Mouse (Mus musculus): ENCODE data around the gene Shmt2. TPM values are rescaled to one million over a fixed set of nuclear protein-coding genes. Genes with fewer than 3 reads are reported as not detected.
A peak's percentile ranks its signal among the peaks of the same experiment; 100 is the strongest.

The Shmt2 gene
- 10 to 100 TPM; 20.3 to 23.0 (median 22.8) TPM for total RNA-seq (2022)

GRCm38 (mm10) chr10:127522088-127522581 lies at the start of gene Shmt2:
Shmt2 (minus strand) TSS chr10:127522444.
- DNase-seq (ENCODE audit: low spot score in 2 of 2), result peak; percentile 74 to 75

DNA sequence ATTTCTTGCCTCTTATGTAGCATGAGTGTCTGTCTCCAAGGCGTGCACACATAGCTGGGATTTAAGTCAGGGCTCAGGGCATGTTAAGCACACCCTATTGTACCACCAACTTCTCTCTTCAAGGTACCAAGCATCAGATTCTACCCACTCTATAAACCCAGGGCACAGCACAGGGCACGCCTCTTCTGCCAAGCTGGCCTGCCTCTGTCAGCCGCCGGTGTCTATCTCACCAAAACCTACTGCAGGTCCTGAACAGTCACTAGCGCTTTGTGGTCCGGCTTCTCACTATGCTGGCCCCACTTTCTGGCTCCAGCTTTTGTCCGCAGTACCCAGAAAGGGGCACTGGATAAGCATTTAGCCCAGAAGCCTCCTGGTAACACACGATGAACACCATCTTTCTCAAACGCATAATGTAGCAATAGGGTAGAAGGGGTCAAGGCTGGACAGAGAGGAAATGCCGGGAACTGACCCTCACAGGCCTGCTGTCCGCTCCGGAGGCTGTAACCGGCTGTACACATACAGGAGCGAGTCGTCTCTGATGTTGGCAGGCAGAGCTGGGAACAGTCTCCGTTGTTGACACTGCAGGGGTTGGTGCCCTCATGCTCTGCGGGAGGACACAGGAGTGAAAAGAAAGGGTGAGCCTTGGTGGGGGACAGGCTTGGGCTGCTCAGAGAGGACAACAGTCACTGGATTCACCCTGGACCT lies 48.8 kb upstream of the Shmt2 start:
- DNase-seq (ENCODE audit: low spot score in 2 of 2), result no peak

DNA sequence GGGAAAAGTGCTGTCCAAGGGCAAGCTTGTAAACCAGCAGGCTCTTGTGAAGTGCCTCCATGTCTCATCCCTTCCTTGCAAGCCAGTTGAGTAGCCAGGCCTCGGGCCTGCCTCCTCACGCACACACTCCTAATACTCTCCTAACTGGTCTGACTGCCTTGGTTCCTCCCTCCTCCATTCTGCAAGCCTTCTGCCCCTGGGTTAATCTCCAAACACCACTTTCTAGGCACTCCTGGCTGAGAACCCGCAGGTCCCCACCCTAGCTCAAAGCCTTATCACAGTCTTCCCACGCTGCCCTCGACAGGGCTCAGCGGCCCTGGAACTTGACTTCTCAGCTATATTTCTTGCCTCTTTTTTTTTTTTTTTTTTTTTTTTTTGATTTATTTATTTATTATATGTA lies 48.1 kb upstream of the Shmt2 start:
- DNase-seq (ENCODE audit: low spot score in 2 of 2), result no peak

DNA sequence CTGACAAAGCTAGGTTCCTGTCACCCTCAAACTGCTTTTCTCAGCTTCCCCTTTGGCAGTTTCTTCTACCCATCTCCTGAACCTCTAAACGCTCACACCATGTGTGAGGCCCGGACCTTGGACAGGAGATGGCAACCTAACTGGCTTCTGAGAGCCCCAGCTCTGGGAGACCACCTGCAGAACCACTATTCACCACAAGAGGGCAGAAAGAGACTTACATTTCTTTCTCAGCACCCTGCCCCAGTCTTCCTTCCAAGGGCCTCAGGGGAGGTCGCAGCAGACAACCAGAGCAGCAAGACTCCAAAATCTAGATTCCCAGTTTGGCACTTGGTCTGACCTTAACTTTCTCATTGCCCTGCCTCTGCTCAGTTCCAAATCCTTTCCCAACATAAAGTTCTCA lies 47.2 kb upstream of the Shmt2 start:
- DNase-seq (ENCODE audit: low spot score in 2 of 2), result peak; percentile 62 to 64

DNA sequence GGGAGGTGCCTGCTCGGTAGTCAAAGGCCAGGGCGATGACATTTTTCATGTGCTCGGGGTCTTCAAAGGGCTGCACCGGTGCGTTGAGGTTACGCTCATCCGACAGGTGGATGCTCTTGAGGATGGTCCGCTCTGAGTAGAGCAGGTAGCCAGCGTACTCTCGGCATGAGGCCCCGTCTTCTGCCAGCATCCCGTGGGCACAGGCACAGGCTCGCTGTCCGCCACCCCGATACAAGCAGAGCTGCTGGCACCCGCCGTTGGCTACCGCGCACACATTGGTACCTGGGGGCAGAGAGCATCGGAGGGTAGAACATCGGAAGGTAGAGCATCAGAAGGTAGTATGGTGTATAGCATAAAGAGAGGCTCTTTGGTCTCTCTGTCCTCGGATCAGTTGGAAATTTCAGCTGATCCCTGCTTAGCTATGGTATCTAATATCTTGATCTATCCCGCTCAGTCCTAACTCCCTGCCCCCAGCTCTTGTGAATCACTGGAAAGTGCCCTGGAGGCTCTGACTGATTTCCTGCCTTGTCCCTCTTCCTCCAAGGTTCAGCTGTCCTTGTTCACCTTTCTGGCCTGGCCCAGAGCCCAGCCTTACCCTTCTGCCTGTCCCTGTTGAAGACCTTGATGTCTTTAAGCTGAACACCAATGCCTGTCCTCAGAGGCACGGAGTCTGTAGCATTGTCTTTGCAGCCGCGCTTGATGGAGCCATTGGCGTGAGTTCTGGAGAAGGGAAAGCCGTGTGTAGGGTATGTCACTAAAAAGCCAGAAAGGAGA lies 44.5 kb upstream of the Shmt2 start:
- DNase-seq (ENCODE audit: low spot score in 2 of 2), result no peak

DNA sequence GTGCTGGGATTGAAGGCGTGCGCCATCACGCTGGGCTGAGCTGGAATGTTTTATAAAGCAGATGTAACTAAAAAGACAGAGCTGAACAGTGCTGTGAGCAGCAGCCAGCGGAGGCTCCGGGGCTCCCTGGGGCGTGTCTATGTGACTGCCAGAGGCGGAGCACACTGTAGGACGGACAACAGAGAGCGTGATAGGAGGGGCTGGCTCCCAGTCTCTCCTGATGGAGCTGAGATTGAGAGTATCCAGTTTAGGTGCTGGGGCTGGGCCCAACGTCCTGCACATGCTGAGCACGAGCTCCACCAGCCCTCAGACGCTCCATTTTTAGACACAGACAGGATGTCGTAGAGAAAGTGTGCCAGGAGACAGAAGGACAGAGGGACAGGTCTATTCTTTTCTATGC lies 42.1 kb upstream of the Shmt2 start:
- peak in 1 of 2 experiments; percentile 29 for DNase-seq (ENCODE audit: low spot score in 2 of 2)

DNA sequence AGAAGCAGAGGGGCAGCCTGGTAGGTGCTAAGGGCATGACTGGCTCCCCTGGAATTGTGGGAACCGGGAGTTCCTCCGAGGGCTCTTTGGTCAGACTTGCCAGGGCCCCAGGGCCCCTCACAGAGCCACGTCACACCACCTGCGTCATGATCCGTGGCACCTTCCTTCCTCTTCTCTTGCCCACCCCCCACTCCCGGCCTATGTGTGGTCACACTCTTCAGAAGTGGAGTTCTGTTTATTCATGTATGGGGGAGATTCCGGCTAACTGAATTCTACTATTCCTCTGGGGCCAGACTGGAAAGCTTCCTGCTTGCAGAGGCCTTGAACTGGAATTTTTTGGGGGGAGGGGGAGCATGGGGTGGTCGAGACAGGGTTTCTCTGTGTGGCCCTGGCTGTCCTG lies 41.6 kb upstream of the Shmt2 start:
- DNase-seq (ENCODE audit: low spot score in 2 of 2), result no peak

GRCm38 (mm10) chr10:127561145-127561544 lies 38.9 kb upstream of the Shmt2 start:
- no peak for DNase-seq (ENCODE audit: low spot score in 2 of 2)

DNA sequence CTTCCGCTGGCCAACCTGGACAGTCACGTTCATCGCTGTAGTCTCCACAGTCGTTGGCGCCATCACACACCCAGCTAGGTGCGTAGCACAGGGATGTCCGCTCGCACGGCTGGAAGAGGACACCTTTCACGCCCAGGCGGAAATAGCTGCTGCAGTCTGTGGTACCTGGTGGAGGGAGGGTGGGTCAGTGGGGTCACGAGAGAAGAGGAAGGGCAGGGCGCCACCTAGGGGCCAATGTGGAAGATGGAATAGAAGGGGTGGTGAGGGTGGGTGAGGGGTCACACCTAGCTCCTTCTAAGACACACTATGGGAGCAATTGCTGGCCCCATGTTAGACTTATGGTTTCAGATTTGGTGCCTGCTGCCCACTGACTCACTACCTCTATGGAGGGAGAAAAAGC lies 35.2 kb upstream of the Shmt2 start:
- no peak for DNase-seq (ENCODE audit: low spot score in 2 of 2)

GRCm38 (mm10) chr10:127555703-127556102 lies 33.5 kb upstream of the Shmt2 start:
- DNase-seq (ENCODE audit: low spot score in 2 of 2), result no peak

- no peak for DNase-seq (ENCODE audit: low spot score in 2 of 2)
Observed at GRCm38 (mm10) chr10:127549892-127550291, 27.6 kb upstream of the Shmt2 start.

- no peak for DNase-seq (ENCODE audit: low spot score in 2 of 2)
Observed at GRCm38 (mm10) chr10:127548236-127548635, 26.0 kb upstream of the Shmt2 start.

DNA sequence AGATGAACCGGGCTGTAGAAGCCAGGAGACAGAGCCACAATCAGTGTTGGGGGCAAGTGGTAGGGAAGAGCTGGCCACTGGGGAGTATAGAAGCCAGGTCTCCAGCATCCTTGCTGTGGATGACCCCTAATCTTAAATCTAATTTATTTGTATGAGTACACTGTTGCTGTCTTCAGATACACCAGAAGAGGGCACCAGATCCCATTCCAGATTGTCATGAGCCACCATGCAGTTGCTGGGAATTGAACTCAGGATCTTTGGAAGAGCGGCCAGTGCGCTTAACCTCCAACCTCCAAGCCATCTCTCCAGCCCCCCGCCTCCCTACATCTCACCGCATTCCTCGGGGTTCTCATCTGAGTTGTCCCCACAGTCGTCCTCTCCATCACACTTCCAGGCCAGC lies 24.3 kb upstream of the Shmt2 start:
- DNase-seq (ENCODE audit: low spot score in 2 of 2), result no peak

DNA sequence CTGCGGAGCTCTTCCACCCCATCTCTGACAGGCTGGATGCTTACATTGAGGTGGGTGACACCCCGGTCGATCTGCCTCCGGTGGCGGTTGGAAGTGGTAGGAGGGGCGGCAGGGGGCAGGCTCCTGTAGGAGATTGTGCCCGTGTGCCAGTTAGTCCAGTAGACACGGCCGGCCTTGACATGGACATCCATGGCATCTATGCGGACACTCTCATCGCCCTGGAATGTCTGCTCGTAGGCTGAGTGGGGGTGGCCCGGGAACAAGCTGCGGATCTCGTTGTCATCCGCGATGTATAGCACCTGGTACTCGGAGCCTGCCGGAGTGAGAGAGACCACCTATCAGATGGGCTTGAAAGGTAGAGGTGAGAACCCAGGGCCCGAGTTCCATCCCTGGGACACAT lies 22.1 kb upstream of the Shmt2 start:
- DNase-seq (ENCODE audit: low spot score in 2 of 2), result no peak

- no peak for DNase-seq (ENCODE audit: low spot score in 2 of 2)
Observed at GRCm38 (mm10) chr10:127543916-127544315, 21.7 kb upstream of the Shmt2 start.

GRCm38 (mm10) chr10:127542720-127543119 lies 20.5 kb upstream of the Shmt2 start:
- DNase-seq (ENCODE audit: low spot score in 2 of 2), result no peak

DNA sequence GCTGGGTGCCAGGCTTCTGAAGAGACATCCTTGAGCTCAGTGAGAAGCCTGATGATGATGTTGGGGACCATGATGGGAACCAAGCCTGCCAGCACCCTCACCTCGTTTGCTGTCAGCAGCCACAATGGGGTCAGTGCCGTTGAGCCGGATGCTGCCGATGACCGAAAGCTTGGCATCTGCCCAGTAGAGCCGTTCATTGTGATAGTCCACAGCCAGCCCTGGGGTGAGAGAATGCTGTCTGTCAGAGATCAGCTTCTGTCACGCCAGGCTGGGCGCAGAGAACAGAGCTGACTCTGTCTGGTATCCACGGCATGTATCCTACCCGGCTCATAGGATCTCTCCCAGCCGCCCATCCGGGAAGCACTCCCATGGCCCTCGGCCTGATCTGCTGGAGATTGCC lies 19.8 kb upstream of the Shmt2 start:
- DNase-seq (ENCODE audit: low spot score in 2 of 2), result no peak

DNA sequence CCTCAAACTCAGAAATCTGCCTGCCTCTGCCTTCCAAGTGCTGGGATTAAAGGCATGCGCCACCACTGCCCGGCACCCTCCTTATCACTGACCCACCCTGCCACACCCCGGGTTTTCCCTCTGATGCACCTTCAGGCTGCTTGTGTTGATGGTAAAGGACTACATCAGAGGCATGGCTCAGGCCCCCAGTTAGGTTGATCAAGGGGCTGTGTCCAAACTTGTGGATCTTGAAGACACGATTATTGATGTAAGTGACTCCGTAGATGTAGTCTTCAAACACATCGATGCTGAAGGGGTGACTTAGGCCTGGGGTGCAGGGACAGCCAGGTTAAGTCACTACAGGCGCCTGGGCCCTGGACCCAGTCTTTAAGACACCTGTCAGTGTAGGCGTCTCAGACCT lies 19.3 kb upstream of the Shmt2 start:
- DNase-seq (ENCODE audit: low spot score in 2 of 2), result no peak

DNA sequence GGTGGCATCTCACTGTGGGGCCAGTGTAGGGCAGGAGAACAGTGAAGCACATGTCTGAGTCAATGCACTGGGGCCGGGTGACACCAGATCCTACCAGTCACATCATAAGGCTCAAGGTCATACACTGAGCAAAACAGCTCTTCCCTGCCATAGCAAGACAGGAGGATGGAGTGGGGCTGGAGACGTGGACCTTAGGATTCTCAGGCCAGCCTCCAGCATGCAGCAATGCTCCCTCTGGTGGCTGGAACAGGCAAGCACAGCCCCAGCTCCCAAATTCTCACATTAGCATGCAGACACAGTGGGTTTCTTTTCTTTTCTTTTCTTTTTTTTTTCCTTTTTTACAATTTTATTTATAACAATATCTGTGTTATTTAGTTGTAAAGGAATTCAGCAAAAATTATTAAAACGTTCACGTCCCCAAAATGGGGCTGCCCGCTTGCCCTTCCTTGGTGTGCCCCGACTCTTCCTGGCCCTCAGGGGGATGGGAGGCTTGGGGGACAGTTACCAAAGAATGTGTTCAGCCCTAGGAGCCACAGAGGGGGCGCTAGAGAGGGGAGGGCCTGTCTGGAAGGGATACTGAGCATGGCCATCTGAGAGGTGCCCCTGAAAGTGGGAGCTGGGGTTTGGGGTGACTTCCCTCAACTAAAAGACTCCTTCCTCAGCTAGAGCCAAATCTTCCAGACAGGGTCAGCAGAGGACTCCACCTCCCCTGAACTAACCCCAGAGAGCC lies 15.8 kb upstream of the Shmt2 start:
- DNase-seq (ENCODE audit: low spot score in 2 of 2), result peak; percentile 66 to 69

GRCm38 (mm10) chr10:127536586-127537314 lies 14.5 kb upstream of the Shmt2 start:
- DNase-seq (ENCODE audit: low spot score in 2 of 2), result no peak

DNA sequence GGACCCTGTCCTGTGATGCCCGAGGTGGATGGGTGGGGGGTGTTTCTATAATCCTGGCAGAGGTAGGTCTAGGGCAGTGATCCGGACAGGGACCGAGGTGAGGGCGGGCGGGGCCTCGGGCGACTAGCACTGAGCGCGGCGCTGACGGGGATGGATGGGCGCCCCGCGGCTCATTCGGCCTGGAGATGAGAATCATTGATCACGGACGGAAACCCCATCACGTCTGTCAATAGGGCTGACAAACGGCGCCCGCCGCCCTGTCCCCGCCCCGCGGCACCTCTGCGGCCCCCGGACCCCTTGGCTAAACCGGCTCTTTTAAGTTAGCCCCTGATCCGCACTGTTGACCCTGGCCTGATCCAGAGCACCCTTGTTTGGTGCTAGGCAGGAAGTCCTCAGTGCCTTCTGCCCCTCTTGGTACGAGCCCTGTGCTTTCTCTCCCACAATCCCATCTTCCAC lies 12.7 kb upstream of the Shmt2 start:
- no peak for DNase-seq (ENCODE audit: low spot score in 2 of 2)
